24 mouse cellular contexts compared by ENCODE assay signal in genomic region chr11:51732883-51733282, GRCm38 (mm10).
"Had no signal": no experiment of that assay in that cellular context is flagged by ENCODE, and none has a peak within 500 bp of the region (broad histone marks: within the 10 kb centered on the region; RNA-seq: fewer than 3 reads in every experiment).

No protein-coding gene starts in this region.

- H3K9me3 ChIP-seq: embryonic facial prominence, embryonic 10.5 days; embryonic facial prominence, embryonic 12.5 days; embryonic facial prominence, embryonic 13.5 days; embryonic facial prominence, embryonic 15.5 days; forebrain, embryonic 10.5 days; forebrain, embryonic 12.5 days; forebrain, embryonic 13.5 days; forebrain, embryonic 15.5 days; heart, embryonic 10.5 days had no signal

- H3K4me3 ChIP-seq: embryonic facial prominence, embryonic 10.5 days; embryonic facial prominence, embryonic 12.5 days; embryonic facial prominence, embryonic 13.5 days; embryonic facial prominence, embryonic 15.5 days; erythroblast, embryonic 14.5 days; forebrain, embryonic 10.5 days; forebrain, embryonic 12.5 days; forebrain, embryonic 13.5 days; forebrain, embryonic 15.5 days; gastrocnemius, adult 2 months; heart, adult 2 months; heart, embryonic 10.5 days had no signal

- H3K27ac ChIP-seq: embryonic facial prominence, embryonic 10.5 days; embryonic facial prominence, embryonic 12.5 days; embryonic facial prominence, embryonic 13.5 days; embryonic facial prominence, embryonic 15.5 days; forebrain, embryonic 10.5 days; forebrain, embryonic 12.5 days; forebrain, embryonic 13.5 days; forebrain, embryonic 15.5 days; gastrocnemius, adult 2 months; heart, adult 2 months; heart, embryonic 10.5 days had no signal

- H3K27me3 ChIP-seq: embryonic facial prominence, embryonic 12.5 days; embryonic facial prominence, embryonic 13.5 days; embryonic facial prominence, embryonic 15.5 days; forebrain, embryonic 12.5 days; forebrain, embryonic 13.5 days; forebrain, embryonic 15.5 days had no signal

- DNase-seq: cerebellum, adult 9-11 months; cerebellum, postnatal 10 days; cerebellum, postnatal 14 days; cerebellum, postnatal 25 days; cerebellum, postnatal 36 days; embryo, embryonic 11 days; forebrain, postnatal 0 days; gastrocnemius, adult 2 months; gastrocnemius, postnatal 10 days; gastrocnemius, postnatal 14 days; gastrocnemius, postnatal 25 days; gastrocnemius, postnatal 36 days; heart, adult 18-20 months; heart, adult 2 months had no signal

- H3K9ac ChIP-seq: embryonic facial prominence, embryonic 12.5 days; embryonic facial prominence, embryonic 13.5 days; embryonic facial prominence, embryonic 15.5 days; forebrain, embryonic 12.5 days; forebrain, embryonic 13.5 days; forebrain, embryonic 15.5 days; forebrain, postnatal 0 days had no signal

- H3K4me1 ChIP-seq: embryonic facial prominence, embryonic 10.5 days; embryonic facial prominence, embryonic 12.5 days; embryonic facial prominence, embryonic 13.5 days; embryonic facial prominence, embryonic 15.5 days; forebrain, embryonic 10.5 days; forebrain, embryonic 12.5 days; forebrain, embryonic 13.5 days; forebrain, embryonic 15.5 days; heart, embryonic 10.5 days had no signal
